Mouse (Mus musculus) C2C12 (cell line): ENCODE results near the gene Lef1.

ENCODE experiments used
- CEBPB ChIP-seq: IDR thresholded peaks from one replicate; pipeline ENCODE4 v1.6.1; 2011; ENCODE audit warnings: low read depth, mild to moderate bottlenecking, control low read depth, moderate library complexity
- CTCF ChIP-seq: IDR thresholded peaks from one replicate; pipeline ENCODE4 v1.5.1; 2011; ENCODE audit not compliant: control insufficient read depth, insufficient read depth, insufficient read length
- FOSL1 ChIP-seq: IDR thresholded peaks from one replicate; pipeline ENCODE4 v1.8.0; 2011; ENCODE audit warnings: mild to moderate bottlenecking, low read length; ENCODE audit not compliant: poor library complexity, insufficient read depth, severe bottlenecking
- MAX ChIP-seq: IDR thresholded peaks from one replicate; pipeline ENCODE4 v1.6.1; 2011; ENCODE audit warnings: mild to moderate bottlenecking, control low read depth
- MYOD1 ChIP-seq: IDR thresholded peaks from one replicate; pipeline ENCODE4 v1.6.1; 2011; ENCODE audit warnings: low read depth; ENCODE audit not compliant: control insufficient read depth, insufficient read length
- MYOG ChIP-seq: IDR thresholded peaks from one replicate; pipeline ENCODE4 v1.6.1; 2011; ENCODE audit not compliant: control insufficient read depth, insufficient read length; ENCODE audit errors: extremely low read depth
- USF1 ChIP-seq: IDR thresholded peaks from one replicate; pipeline ENCODE4 v1.6.1; 2011; ENCODE audit warnings: low read depth, mild to moderate bottlenecking, control low read depth, moderate library complexity

DNA sequence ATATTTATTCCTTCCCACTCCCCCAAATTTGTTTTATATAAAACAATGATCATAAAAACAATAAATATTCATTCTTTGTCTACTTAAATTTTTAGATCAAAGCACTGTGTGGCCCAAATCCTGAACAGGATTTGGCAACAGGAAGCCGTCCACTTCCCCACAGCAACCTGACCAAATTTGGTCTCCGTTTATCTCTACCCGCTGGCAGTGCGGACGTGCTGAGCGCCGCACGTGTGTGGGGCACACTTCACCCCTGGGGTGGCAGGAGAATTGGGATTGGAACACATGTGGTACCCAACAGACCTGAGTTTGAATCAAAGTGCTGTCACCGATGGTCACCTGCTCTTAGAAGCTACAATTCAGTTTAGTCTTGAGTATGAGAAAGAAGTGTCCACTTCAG lies 24.3 kb upstream of the Lef1 start:
- TF ChIP-seq USF1 (no peak), CTCF (no peak), MAX (no peak), CEBPB (no peak), MYOD1 (no peak), MYOG (no peak), FOSL1 (no peak)
